Mouse (Mus musculus) forebrain, embryonic 15.5 days (tissue): Measurements from ENCODE around the gene Elovl6. TPM values are rescaled to one million over a fixed set of nuclear protein-coding genes. Genes with fewer than 3 reads are reported as not detected.

Source experiments
- ATAC-seq: fragments of 200-750 bp; cut with Nextera tagmentation; replicated peaks from 2 replicates; pipeline ENCODE4 v1.8.0; 2017; ENCODE audit warnings: mild to moderate bottlenecking, moderate TSS enrichment, moderate library complexity
- H3K27ac ChIP-seq: fragments of 300-500 bp; sonication (generic); replicated peaks from 2 replicates; pipeline ENCODE4 v1.5.1; 2015; ENCODE audit warnings: mild to moderate bottlenecking, inconsistent platforms
- H3K27me3 ChIP-seq: fragments of 300-500 bp; sonication (generic); 2 replicates; pipeline ENCODE4 v1.6.1; 2015; ENCODE audit warnings: inconsistent platforms
- H3K36me3 ChIP-seq: fragments of 300-500 bp; sonication (generic); 2 replicates; pipeline ENCODE4 v1.6.1; 2015; ENCODE audit warnings: mild to moderate bottlenecking, inconsistent platforms
- H3K4me1 ChIP-seq: fragments of 300-500 bp; sonication (generic); 2 replicates; pipeline ENCODE4 v1.6.1; 2015; ENCODE audit warnings: inconsistent platforms
- H3K4me2 ChIP-seq: fragments of 300-500 bp; sonication (generic); replicated peaks from 2 replicates; pipeline ENCODE4 v1.6.1; 2015; ENCODE audit warnings: mild to moderate bottlenecking, inconsistent platforms
- H3K4me3 ChIP-seq: fragments of 300-500 bp; sonication (generic); 2 replicates; pipeline ENCODE4 v1.5.1; 2015; ENCODE audit warnings: mild to moderate bottlenecking, inconsistent platforms
- H3K9ac ChIP-seq: fragments of 300-500 bp; sonication (generic); replicated peaks from 2 replicates; pipeline ENCODE4 v1.6.1; 2015; ENCODE audit warnings: mild to moderate bottlenecking, inconsistent platforms
- H3K9me3 ChIP-seq: fragments of 300-500 bp; sonication (generic); 2 replicates; pipeline ENCODE4 v1.6.1; 2016; ENCODE audit warnings: inconsistent platforms
- WGBS: fragments of 180-500 bp; shearing (Covaris S2); methylation state at CpG from one replicate; pipeline ENCODE4 v1.1.7; 2015; ENCODE audit warnings: mixed read lengths; 5-methylcytosine and 5-hydroxymethylcytosine counted together
- polyA plus RNA-seq: library from polyadenylated mRNA; unstranded; fragments of >200 nt; fragmentation: Nextera tagmentation; extraction: Ambion mirVana; gene quantifications from 2 replicates; pipeline ENCODE4 v1.2.1, GENCODE M21; 2015

Elovl6 gene
- polyA plus RNA-seq, 1 experiment from 2014 or later = 34.6 TPM

DNA sequence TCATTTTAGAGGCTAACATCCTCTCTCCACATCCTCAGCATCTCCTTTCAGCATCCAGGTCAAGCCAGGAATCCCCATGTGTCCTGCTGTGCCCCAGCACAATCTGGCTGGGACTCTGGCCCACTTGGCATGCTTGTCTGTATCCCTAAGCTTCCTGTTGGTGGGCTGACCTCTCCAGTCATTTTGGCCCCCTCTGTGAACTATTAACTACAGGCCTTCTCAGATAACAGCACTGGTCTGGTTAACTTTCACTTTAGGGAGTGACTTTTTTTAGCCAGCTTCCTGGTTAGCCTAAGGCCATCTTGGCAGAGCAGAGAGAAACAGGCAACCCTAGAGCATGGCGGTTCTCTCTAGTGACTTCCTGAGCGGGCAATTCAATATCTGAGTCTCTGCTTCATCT, 82.1 kb downstream of the Elovl6 start:
- WGBS = 92% methylated on average over 2 of the region's 2 CpGs
- ATAC-seq = no peak

DNA sequence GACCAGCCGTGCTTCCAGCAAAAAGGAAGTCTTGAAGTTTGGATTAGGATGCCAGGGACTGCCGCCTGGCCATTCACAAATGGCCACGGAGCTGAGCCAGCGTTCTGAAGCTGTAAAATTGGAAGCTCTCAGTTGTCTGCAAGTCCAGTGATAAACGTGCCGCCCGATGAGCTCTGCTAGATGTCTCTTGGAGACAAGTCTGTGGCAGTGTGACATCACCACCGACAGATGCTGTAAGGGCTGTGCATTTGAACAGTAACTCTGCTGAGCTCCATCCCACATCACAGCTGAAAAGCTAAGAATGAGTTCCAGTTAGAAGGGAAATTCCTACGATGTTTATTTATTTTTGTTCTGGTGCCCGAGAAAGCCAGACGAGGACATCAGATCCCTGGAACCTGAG, 85.3 kb downstream of the Elovl6 start:
- 93% methylated on average over 11 of the region's 11 CpGs for WGBS
- Histone ChIP-seq H3K9me3 (no peaks in the 10 kb centered on the region), H3K27ac (no peak overlapping the region), H3K9ac (no peak overlapping the region), H3K4me3 (no peak overlapping the region), H3K27me3 (no peaks in the 10 kb centered on the region), H3K36me3 (peaks cover 8% of the 10 kb centered on the region; the same call in 1 of the 2 replicates), H3K4me2 (no peak overlapping the region), H3K4me1 (0 out of 2 replicates have a peak, but pooled peaks cover 5% of the 10 kb centered on the region)
- ATAC-seq = no peak

More for the DNA sequence above, 82.1 kb downstream of the Elovl6 start:
- H3K27ac ChIP-seq = no peak overlapping the region
- H3K4me3 ChIP-seq = no peak overlapping the region
- peaks cover 8% of the 10 kb centered on the region; the same call in 1 of the 2 replicates for H3K36me3 ChIP-seq
- no peaks in the 10 kb centered on the region for H3K27me3 ChIP-seq
- H3K9ac ChIP-seq = no peak overlapping the region
- H3K4me1 ChIP-seq = 0 out of 2 replicates have a peak, but pooled peaks cover 5% of the 10 kb centered on the region
- no peaks in the 10 kb centered on the region for H3K9me3 ChIP-seq
- no peak overlapping the region for H3K4me2 ChIP-seq

DNA sequence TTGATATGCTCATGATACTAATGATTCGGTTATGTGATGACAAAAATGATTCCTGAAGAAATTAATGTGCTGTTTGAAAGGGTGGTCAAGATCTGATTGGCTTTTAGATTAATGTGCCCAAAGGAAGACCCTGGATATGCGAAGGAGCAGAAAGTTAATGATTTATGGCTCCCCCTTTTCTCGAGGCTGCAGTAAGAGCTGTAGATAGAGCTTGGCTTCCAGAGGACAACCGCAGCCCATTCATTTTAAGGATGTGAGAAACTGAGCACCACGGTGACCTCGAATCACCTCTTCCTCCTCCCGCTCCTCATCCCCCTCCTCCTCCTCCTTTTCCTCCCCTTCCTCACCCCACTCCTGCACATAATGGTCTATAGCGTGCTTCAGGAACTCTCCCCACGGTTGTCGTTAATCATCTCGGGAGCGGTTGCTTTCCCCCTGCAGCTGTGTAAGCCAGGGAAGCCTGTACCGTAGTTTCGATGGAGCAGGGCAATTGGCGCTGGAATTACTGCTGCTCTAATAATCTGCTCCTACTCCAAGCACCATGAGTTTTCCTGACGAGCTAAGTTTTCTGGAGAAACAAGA, 87.1 kb downstream of the Elovl6 start:
- H3K4me2 ChIP-seq = no peak overlapping the region
- WGBS = 80% methylated on average over 16 of the region's 16 CpGs
- H3K27me3 ChIP-seq = no peaks in the 10 kb centered on the region
- peaks cover 8% of the 10 kb centered on the region; the same call in 1 of the 2 replicates for H3K36me3 ChIP-seq
- H3K27ac ChIP-seq = no peak overlapping the region
- H3K4me1 ChIP-seq = no peaks in the 10 kb centered on the region
- no peak overlapping the region for H3K4me3 ChIP-seq
- no peak overlapping the region for H3K9ac ChIP-seq
- no peak for ATAC-seq
- no peaks in the 10 kb centered on the region for H3K9me3 ChIP-seq

DNA sequence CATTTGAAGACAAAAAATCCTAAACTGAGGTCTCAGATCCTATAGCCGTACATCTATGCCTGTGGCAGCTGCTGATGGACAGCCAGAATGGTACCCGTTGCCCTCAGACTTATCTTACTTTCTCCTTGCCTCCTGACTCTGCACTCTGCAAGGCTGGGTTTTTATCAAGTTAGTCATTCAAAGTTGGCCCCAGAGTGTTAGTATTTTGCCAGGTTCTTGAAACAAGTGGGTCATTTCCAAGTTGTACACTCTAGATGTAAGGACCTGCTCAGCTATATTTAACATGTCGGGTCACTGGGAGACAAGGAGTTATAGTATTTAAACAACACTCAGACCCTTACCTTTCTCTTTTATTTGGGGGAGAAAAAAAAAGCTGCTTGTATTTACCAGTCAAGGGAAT, 88.6 kb downstream of the Elovl6 start:
- H3K27me3 ChIP-seq = no peaks in the 10 kb centered on the region
- H3K4me3 ChIP-seq = no peak overlapping the region
- H3K4me1 ChIP-seq = no peaks in the 10 kb centered on the region
- 89% methylated on average over 3 of the region's 3 CpGs for WGBS
- no peak overlapping the region for H3K4me2 ChIP-seq
- no peak for ATAC-seq
- H3K9me3 ChIP-seq = no peaks in the 10 kb centered on the region
- peaks cover 8% of the 10 kb centered on the region; the same call in 1 of the 2 replicates for H3K36me3 ChIP-seq
- no peak overlapping the region for H3K27ac ChIP-seq
- no peak overlapping the region for H3K9ac ChIP-seq

DNA sequence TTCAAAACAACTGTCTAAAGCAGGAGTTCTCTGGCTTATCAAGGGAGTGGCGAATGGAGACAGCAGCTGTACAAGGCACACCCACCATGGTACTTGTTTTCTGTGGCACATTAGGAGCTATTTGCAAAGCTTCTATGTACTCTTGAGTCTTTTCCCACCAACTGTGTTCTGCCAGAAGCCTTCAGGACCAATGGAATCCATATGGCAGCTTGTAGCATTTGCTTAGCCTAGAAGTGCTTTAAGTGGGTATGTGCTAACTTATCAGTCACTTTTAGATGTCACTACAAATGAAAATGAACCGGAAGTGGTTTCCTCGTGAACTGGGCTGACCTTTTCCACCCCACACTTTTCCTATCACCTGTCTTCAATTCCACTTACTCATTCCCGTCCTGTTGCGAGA, 89.1 kb downstream of the Elovl6 start:
- Histone ChIP-seq H3K4me1 (no peaks in the 10 kb centered on the region), H3K27ac (no peak overlapping the region), H3K9me3 (no peaks in the 10 kb centered on the region), H3K4me3 (no peak overlapping the region), H3K27me3 (no peaks in the 10 kb centered on the region), H3K36me3 (peaks cover 8% of the 10 kb centered on the region; the same call in 1 of the 2 replicates), H3K4me2 (no peak overlapping the region), H3K9ac (no peak overlapping the region)
- 87% methylated on average over 5 of the region's 5 CpGs for WGBS
- no peak for ATAC-seq

DNA sequence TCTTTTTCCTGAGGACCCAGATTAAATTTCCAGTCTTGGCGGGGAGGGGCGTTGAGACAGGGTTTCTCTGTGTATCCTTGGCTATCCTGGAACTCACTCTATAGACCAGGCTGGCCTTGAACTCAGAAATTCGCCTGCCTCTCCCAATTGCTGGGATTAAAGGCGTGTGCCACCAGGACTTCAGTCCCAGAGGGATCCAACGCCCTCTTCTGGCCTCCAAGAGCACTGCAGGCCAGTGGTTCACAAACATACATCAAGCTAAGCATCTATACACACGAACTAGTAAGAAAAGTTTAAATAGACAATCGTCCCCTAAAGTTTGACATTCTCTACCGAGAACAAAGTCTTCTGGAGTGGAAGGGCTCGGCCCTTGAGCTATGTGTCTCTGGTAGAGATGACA, 90.0 kb downstream of the Elovl6 start:
- Histone ChIP-seq H3K9me3 (no peaks in the 10 kb centered on the region), H3K4me2 (no peak overlapping the region), H3K4me3 (no peak overlapping the region), H3K36me3 (peaks cover 5% of the 10 kb centered on the region; the same call in 1 of the 2 replicates), H3K9ac (no peak overlapping the region), H3K4me1 (no peaks in the 10 kb centered on the region), H3K27ac (no peak overlapping the region), H3K27me3 (no peaks in the 10 kb centered on the region)
- WGBS = 76% methylated on average over 9 of the region's 9 CpGs
- no peak for ATAC-seq

DNA sequence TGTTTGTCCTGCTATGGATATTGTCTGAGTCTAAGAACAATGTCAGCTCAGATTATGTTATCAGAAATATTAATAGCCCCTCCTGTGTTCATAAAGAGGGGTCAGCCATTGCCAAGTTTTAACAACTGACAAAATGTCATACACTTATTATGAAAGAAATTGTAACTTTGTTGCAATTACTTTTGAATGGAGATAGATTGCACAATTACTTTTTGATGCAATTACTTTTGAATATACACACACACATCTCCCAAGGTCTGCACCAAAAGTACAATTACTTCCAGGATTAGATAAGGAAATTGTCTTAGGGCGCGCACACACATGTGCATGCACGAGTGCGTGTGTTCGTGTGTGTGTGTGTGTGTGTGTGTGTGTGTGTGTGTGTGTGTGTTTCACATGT, 90.5 kb downstream of the Elovl6 start:
- H3K4me1 ChIP-seq = no peaks in the 10 kb centered on the region
- no peak overlapping the region for H3K27ac ChIP-seq
- ATAC-seq = no peak
- H3K4me3 ChIP-seq = no peak overlapping the region
- H3K4me2 ChIP-seq = no peak overlapping the region
- WGBS = 95% methylated on average over 5 of the region's 5 CpGs
- H3K27me3 ChIP-seq = no peaks in the 10 kb centered on the region
- no peak overlapping the region for H3K9ac ChIP-seq
- H3K36me3 ChIP-seq = peaks cover 5% of the 10 kb centered on the region; the same call in 1 of the 2 replicates
- H3K9me3 ChIP-seq = no peaks in the 10 kb centered on the region

DNA sequence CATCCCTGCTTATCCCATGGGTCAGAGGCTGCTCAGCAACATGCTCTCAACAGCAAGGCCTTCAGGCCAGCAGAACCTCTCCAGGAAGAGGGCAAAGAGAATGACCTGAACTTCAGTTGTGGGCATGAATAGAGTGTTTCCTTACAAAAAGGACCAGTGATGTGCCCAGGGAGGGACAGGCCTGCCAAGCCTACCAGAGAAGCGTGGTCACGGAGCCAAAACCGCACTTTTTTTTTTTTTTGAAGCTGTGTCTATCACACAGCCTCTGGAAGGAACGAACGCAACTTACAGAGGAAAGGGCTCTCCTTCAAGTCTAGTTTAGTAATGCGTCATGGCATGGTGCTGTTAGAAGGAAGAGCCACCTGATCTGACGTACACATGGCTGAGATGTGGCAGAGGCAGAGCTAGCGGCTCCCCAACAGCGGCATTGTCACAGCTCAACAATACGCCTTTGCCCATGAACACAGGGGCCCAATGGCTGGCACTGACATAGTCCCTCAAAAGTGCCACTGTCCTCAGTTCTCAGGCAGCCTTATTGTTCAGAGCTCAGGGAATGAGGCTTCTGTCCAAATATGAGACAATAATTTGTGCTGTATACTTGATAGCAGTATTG, 92.1 kb downstream of the Elovl6 start:
- Histone ChIP-seq H3K27me3 (no peaks in the 10 kb centered on the region), H3K9me3 (no peaks in the 10 kb centered on the region), H3K4me2 (no peak overlapping the region), H3K9ac (no peak overlapping the region), H3K4me1 (no peaks in the 10 kb centered on the region), H3K36me3 (no peaks in the 10 kb centered on the region), H3K4me3 (no peak overlapping the region), H3K27ac (no peak overlapping the region)
- WGBS = 72% methylated on average over 10 of the region's 10 CpGs
- peak; percentile 46 for ATAC-seq

DNA sequence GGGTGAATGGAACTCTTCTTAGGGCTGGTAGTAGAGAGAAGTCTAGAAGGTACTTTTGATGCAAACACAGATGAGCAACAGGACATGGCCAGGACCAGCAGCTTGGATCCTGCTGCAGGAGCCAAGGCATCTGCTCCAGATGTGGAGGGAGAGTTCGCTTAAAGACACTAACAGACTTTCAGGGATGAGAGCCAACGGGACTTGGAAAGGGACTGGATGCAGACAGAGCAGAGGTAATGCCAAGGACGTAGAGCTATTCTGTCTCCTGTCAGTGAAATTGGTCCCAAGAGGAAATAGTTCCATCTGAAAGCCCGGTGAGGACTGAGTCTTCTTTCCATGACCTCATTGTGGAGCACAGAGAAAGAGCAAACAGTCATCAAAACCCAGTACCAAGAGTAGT, 95.1 kb downstream of the Elovl6 start:
- Histone ChIP-seq H3K4me3 (no peak overlapping the region), H3K4me2 (no peak overlapping the region), H3K27ac (no peak overlapping the region), H3K27me3 (no peaks in the 10 kb centered on the region), H3K9ac (no peak overlapping the region), H3K4me1 (no peaks in the 10 kb centered on the region), H3K36me3 (peaks cover 5% of the 10 kb centered on the region; the same call in 1 of the 2 replicates), H3K9me3 (no peaks in the 10 kb centered on the region)
- WGBS = 93% methylated on average over 4 of the region's 4 CpGs
- no peak for ATAC-seq

DNA sequence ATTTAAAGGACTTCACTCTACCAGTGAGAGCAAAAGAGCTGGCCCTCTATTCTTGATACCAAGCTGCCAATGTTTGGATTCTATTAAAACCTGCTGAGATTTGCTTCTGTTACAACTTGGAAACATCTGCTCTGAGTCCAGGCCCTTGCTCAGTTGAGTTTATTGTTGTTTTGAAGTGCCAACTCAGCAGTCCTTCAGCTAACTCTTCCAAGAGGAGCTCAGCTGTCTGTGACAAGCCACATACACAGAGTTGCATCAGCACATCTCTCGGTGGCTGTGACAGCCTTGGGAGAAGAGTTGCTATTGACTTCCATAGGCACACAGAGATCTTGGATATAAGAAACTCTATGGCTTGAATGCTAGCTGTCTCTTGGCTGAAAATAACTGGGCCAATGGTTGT, 98.9 kb downstream of the Elovl6 start:
- Histone ChIP-seq H3K27ac (no peak overlapping the region), H3K36me3 (peaks cover 5% of the 10 kb centered on the region; the same call in 1 of the 2 replicates), H3K4me3 (no peak overlapping the region), H3K4me1 (no peaks in the 10 kb centered on the region), H3K27me3 (no peaks in the 10 kb centered on the region), H3K9me3 (no peaks in the 10 kb centered on the region), H3K9ac (no peak overlapping the region), H3K4me2 (no peak overlapping the region)
- ATAC-seq = no peak
- WGBS = 83% methylated on average over 1 of the region's 1 CpGs

DNA sequence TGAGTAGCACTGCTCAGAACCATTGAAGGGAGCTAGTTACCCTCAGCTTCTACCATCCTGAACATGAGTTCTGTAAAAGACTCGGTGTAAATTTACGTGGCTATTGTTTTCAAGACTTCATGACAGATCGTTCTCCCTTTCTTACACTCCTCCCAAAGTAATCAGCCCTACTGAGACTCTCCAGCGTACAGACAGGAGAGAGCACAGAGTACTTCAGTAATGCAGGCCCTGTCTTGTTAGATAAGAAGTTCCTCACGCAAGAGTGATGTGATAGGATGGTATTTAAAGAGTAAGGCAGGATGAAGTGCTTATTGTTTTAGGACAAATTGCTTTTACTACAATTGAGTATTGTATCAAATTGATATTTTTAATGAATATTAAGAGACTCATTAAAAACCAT, 99.7 kb downstream of the Elovl6 start:
- Histone ChIP-seq H3K9ac (no peak overlapping the region), H3K27me3 (no peaks in the 10 kb centered on the region), H3K4me1 (no peaks in the 10 kb centered on the region), H3K36me3 (peaks cover 5% of the 10 kb centered on the region; the same call in 1 of the 2 replicates), H3K27ac (no peak overlapping the region), H3K4me2 (no peak overlapping the region), H3K9me3 (no peaks in the 10 kb centered on the region), H3K4me3 (no peak overlapping the region)
- WGBS = 93% methylated on average over 5 of the region's 5 CpGs
- no peak for ATAC-seq

DNA sequence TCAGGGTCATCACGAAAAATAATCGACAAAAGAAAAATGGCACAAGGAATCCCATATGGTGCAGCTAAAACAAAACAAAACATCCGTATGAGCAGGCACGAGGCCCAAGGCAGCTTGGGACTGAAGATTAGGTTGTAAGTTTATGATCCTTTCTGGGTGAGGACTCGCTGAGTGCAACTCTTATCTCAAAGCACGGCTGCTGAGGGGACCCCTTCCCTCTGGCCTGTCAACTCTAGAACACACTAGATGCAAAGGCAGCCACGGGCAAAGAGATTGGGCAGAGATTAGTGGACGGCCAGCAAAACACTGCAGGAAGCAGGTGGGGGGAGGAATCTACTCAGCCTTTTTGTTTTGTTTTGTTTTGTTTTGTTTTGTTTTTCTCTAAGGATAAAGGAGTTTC, 101.4 kb downstream of the Elovl6 start:
- no peaks in the 10 kb centered on the region for H3K9me3 ChIP-seq
- no peaks in the 10 kb centered on the region for H3K27me3 ChIP-seq
- 69% methylated on average over 8 of the region's 8 CpGs for WGBS
- ATAC-seq = no peak
- peaks cover 5% of the 10 kb centered on the region; the same call in 1 of the 2 replicates for H3K36me3 ChIP-seq
- no peak overlapping the region for H3K4me2 ChIP-seq
- H3K9ac ChIP-seq = no peak overlapping the region
- H3K4me1 ChIP-seq = no peaks in the 10 kb centered on the region
- no peak overlapping the region for H3K27ac ChIP-seq
- no peak overlapping the region for H3K4me3 ChIP-seq
